Mouse (Mus musculus) heart, adult 18-20 months (tissue): ENCODE data around the gene Tmsb10. TPM values are rescaled to one million over a fixed set of nuclear protein-coding genes. Genes with fewer than 3 reads are reported as not detected.

ENCODE experiments used
- DNase-seq, 2 experiments: peaks; one replicate each; pipeline ENCODE4 v3.0.0; 2021 to 2022; ENCODE audit warnings: mixed read lengths in 1 of 2
- total RNA-seq, 2 experiments: library from RNA; stranded (reverse); gene quantifications; 2 replicates each; pipeline ENCODE4 v1.2.3; 2021

Tmsb10 gene
- total RNA-seq, 2 experiments from 2014 or later, result 99.1 to 111 TPM

DNA sequence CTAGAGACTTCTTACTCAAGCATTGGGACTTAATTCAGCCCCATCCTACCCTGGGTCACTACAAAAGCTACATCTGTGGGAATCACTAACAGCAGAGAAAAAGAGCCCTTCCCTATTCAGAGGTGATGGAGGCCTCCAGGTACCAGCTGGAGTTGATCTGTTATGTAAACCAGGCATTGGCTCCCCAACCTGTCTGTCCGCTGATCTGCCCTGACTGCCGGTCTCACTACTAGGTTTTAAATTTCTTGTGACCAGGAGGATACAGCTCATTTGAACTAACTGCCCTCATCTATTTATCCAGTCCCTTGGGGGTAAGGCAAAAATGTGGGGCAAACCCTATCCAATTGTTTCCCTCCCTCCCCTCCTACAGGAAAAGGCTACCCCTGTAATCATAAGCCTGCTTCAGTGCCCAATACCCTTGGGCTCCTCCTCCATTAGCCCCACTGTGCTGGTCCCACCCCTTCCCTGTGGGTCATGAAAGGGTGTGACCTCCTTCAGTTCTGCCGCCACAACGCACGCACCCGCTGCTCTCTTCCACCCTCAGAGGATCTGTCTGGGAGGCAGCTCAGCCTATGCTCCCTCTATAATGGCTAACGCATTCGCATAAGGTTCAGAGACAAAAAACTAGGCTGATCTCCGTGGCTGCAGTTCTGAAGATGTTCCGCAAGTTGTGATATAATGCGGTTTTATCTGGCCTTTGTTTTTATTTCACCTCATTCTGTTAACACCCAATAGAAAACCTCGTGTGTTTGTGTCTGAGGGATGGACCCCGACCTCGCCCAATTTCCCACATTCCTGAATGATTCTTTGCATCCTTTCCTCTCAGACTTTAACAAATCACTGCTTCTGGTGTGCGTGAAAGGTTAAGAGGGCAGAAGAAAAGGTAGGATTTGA is 2.1 kb downstream of the Tmsb10 start:
- peak; percentile 57 to 73 for DNase-seq

DNA sequence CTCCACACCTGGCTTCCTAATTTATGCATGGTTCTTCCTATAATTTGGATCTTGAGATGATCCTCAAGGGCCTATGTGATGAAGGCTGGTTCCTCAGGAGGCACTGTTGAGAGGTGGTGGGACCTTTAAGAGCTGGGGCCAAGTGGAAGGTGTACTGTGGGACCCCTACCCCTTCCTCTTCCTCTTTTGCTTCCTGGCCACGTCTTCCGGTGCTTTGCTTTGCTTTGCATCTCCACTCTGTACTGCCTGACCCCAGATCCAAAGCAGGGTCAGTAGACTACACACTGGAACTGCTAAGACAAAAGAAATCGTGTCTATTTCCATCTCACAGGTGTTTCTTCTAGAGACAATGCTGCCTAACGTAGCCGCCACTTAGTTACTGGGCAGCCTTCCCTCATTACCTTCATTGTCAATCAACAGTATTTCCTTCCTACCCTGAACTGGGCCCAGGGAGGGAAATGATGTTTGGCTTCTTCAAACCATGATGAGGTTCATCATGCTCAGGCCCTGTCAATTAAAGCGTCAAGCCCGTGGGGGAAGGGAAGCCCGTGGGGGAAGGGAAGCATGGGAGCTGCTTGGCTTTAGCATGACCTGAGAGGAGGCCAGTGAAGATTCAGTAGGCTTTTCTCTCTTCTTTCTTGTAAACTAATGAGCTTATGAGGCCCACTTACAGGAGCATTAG is 2.9 kb downstream of the Tmsb10 start:
- DNase-seq, result no peak

DNA sequence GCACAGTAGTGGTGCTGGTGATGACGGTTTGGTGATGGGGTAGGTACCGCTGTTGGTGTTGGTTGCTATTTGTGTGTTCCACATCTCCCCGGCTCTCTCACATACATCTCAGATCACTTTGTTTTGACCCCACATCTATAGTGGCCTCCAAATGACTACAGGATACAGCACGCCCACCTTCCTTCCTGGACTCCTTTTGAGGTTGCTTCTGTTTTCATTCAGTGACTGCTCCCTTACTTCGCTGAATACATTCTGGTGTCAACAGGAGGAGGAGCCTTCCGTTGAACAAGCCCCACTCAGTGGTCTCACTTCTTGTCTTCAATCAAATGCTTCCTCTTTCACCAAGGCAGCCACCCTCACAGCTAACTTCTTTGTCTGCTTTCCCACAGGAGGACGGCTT is 3.8 kb downstream of the Tmsb10 start:
- peak in 1 of 2 experiments; percentile 31 for DNase-seq

DNA sequence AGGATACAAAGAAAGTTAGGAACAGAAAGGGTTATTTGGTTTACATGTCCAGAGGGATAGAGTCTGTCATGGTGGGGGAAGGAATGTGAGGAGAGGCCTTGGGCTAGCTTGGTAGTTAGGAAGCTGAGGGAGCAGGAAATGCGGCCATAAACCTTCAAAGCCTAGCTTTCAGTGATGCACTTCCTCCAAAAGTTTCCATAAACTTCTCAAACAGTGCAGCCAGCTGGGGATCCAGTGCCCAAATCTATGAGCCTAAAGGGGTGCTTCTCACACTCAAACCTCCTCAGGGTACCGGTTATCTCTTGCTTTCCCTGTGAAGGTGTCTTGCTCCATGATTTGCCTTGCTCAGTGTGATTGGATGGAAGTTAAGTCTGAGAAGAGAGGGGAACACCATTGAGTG is 5.6 kb downstream of the Tmsb10 start:
- no peak for DNase-seq

DNA sequence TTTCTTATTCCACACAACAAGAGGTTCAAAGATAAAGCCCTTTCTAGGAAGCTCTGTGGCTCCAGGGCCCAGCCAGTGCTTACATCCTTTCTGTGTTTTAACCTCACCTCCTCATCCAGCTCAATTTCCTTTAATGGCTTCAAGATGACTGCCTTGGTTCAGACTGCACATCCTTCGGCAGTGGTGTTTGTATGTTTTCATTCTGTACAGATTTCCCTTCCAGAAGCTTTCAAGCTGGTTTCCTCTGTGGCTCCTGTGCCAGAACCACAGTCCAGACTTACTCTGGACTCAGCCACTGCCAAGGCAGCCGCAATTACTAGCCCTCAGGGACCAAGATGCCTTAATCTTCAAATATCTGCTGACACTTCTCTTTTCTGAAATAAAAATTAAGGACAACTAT is 6.3 kb downstream of the Tmsb10 start:
- DNase-seq, result peak; percentile 42 to 50

DNA sequence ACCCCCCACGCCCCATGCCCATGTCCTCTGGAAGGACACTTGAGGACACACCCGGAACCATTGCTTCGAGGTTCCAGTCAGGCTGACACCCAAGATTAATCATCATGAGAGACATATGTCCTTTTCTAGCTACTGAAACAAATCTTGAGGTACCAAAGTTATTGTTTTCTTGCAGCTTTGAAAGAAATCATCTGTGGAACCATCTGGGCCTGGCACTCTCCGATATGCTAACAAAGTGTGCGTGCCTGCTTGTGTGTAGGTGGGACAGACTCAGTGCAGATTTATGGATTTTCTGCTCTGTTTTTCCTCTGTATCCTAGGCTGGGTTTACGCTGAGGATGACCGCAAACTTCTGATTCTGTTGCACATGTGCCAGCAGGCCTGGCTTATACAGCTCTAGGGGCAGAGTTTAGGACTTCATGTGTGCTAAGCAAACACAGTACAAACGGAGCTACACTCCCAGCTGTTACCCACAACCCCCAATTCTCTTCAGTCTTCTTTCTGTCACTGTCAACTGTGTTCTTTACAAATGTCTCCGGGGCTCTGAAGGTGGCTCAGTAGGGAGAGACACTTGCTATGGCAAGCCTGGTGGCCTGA is 9.3 kb downstream of the Tmsb10 start:
- DNase-seq, result no peak

DNA sequence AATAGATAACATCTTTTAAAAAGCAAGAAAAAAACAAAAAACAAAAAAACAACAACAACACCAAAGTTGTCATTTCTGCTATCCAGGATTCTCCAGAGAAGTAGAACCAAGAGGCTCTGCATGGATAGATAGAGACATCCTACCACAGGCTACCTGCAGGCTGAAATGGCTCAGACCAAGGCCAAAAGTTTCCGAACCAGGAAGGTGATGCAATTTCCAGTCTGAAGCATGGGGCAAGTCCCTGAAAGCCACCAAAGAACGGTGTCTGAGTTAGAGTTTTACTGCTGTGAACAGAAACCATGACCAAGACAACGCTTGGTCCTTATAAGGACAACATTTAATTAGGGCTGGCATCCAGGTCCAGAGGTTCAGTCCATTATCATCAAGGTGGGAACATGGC is 10.2 kb downstream of the Tmsb10 start:
- no peak for DNase-seq

DNA sequence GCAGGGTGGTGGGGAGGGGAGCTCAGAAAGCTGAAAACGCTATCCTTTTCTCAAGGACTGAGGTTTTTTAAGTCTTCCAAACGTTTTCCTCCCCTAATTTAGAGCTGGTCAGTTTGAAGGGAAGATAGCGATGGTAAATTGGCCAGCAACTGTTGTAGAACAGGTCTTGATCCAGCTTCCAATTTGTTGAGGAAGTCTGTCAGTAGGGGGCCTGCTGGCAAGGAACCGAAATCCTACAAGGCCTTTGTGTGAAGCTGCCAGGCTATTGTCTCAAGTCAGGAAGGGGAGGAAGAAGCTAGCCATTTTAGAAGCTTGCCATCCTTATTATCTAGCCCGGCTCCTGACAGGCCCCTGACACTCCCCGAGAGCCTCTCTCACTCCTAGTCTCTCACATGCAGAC is 10.6 kb downstream of the Tmsb10 start:
- peak in 1 of 2 experiments; percentile 46 for DNase-seq

DNA sequence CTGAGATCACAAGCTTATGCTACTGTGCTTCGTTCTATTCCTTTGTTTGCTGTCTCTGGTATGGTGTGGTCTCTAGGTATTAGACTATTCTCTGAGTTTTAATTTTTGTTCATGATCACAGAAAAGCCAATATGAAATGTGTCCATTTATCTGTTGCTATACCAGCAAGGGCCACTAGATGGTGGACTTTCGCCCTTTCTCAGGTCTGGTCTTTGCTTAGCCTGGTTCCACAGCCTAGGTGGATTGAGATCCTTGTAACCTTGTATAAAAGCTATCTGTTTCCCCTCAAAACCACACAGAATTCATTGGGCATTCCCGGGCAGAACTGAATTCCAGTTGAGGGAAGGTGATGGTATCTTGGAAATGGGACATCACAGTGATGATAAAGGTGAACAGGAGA is 18.1 kb downstream of the Tmsb10 start:
- peak; percentile 60 to 86 for DNase-seq

DNA sequence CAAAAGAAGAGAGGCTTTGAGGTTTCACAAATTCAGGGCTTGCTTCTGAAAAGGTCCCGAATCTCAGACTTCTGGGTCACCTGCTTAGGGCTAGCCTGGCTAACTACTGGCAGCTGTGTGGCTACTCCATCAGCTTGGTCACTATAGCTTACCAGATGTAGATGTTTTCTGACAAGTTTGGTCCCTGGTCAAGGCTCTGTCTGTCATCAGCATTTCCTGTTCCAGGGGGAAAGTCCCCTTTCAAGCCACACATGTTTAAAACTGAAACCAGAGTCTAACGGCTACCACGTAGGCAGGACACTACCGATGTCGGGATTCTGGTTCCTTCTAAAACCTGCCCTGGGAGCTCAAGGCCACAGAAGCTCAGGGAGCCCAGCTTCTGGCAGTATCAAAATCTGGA is 20.7 kb downstream of the Tmsb10 start:
- DNase-seq, result peak in 1 of 2 experiments; percentile 45

DNA sequence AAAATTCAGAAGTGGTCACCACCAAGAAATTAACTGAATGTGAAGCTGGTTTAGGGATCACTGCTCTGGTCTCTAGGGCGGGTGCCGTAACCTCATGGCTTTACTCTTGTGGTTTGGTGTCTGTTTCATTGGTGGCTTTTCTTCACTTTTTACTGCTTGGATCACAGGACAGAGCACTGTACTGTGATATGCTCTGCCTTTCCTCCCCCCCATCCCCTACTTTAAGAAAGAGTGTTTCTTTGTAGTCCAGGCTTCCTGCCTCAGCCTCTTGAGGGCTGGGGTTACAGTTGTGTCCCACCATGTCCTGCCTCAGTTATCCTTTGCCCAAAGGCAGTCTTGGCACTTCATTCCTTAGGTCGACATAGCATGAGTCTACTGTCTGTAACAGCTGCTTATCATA is 21.1 kb downstream of the Tmsb10 start:
- DNase-seq, result no peak

DNA sequence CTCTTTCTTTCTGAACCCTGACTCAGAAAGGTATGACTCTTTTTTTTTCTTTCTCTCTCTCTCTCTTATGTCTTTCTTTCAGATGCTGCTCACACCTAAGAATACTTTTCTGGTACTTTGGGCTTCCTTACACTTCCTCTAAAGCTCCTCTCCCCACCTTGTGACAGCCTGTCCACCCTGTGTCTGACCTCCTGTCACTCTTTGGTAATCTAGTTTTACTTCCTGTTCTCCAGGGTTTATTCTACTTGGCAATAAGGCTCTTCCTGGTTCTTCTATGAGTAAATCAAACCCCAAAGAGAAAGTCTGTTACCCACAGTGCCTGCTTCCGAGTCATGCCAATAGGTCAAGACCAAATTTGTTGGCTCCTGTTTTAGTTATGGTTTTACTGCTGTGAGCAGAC is 25.6 kb downstream of the Tmsb10 start:
- DNase-seq, result no peak

DNA sequence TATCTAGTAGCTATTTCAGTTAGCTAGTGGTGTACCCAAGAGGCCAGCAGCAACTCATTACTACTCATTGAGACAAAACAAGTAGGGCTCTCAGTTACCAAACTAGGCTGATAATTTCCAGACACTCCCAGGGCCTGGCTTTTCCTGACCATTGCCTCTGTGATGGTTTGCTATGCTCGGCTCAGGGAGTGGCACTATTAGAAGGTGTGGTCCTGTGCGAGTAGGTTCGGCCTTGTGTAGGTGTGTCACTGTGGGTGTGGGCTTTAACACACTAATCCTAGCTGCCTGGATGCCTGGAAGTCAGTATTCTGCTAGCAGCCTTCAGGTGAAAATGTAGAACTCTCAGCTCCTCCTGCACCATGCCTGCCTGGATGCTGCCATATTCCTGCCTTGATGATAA is 27.0 kb downstream of the Tmsb10 start:
- no peak for DNase-seq

DNA sequence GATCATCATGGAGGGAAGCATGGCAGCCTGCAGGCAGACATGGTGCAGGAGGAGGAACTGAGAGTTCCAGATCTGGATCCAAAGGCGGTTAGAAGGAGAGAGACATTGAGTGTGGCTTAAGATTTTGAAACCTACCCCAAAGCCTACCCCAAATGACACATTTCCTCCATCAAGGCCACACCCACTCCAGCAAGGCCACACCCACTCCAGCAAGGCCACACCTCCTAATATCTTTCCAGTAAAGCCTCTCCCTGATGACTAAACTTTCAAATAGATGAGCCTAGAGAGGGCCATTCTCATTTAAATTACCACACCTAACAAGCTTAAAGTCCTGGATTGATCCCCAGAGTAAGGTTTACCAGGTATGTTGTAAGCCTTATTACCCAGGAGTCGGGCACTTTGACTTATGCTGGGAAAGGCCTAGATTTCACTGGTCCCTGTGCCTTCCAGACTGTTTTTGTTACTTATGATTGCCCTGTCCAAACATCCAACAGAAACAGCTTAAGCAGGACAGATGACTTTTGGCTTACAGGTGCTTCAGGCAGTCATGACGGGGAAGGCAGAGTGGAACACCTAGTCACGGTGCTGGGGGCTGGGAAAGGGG is 28.7 kb downstream of the Tmsb10 start:
- DNase-seq, result no peak

DNA sequence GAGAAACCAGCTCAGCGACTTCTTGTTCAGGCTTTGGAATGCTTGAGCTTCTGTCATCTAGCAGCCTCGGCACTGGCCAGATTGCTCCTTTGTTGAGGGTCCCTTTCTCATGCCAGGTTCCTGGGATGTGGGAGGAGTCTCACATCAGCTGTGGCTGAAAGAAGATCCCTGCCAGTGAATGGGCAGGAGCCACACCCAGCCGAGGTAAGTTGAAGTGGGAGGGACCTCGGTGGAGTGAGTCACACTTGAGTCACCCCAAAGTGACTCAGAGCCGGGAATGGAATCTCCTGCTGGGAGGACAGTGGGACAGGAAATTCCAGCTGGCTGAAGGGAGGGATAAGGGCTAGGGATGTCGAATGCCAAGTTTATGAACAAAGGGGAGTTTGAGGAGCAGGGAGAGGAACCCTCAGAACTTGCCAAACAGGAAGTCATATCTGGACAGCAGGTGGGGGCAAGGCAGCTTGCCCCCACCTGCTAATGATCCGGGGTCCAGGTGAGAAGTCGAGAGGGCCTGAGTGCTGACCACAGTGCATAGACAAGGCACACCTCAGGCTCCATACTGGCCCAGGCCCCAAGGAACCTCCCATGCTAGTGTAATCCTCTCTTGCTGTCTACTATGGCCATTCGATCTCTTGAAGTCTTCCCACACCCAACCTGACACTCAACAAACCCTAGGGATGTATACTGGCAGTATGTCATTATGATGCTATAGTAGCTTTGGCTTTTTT is 31.6 kb downstream of the Tmsb10 start:
- peak; percentile 60 to 86 for DNase-seq

DNA sequence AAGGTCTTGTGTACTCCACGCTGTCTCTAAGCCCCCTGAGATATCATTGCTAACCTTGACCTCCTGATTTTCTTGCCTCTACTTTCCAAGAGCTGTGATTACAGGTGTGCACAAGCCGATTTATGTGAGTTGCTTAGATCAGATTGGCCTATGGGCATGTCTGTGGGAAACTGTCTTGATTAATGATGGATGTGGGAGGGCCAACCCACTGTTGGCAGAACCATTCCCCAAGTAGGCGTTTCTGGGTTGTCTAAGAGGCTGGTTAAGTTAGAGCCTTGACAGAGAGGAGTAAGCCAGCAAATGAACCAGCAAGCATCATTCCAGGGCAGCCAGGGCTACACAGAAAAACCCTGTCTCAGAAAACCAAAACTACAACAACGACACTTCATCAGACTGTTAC is 32.5 kb downstream of the Tmsb10 start:
- no peak for DNase-seq

DNA sequence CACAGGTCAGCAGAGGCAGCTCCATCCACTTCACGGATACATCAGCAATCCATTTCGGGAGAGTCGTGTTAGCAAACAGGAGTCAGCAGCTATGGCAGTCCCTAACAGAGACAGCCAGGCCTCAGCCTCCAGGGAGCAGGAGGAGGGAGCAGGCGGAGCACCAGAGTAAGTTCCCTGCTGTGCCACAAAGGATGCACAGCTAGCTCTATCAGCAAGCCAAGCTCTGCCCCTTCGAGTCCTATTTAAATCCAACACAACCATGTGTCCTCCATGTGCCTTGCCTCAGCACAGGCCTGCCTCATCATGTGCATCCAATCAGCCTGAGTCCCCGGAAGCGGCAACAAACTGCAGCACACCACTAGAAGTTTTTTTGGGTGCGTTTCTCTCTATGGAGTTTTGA is 35.2 kb downstream of the Tmsb10 start:
- DNase-seq, result no peak

DNA sequence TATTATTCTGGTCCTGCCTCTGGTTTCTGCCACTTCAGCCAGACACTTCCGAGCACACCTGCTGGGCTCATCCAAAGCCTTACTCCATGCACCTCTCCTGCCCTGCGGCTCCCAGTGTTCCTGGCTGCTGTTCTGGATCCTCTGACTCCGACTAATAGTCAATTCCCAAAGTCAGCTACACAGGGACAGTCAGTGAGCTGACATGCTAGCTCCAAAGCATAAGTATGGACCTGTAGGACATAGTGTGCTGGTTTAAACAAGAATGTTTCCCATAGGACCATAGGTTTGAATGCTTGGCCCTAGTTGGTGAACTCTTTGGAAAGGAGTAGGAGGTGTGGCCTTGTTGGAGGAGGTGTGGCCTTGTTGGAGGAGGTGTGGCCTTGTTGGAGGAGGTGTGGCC is 37.5 kb downstream of the Tmsb10 start:
- DNase-seq, result no peak

DNA sequence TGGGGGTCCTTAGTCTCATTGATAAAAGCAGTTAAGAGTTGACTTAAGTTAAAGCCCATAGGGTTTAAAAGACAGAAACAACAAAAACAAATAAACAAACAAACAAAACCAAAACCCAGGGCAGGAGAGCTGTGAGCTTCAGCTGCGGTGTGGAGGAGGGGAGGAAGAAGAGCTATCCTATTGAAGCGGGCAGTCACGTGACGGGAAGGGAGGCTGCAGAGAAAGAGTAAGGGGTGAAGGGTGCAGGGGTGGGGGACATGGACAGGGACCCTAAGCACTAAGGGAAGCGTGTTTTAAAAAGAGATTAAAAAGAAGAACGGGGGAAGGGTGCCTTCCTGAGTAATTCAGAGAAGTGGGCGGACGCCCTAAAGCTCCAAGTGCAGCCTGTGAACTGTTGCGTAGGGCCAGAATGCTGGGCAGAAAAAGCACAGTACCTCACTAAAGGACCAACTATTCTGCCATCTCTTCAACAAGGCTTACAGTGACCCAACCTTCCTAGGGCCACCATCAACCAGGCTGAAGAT is 40.0 kb downstream of the Tmsb10 start:
- no peak for DNase-seq

DNA sequence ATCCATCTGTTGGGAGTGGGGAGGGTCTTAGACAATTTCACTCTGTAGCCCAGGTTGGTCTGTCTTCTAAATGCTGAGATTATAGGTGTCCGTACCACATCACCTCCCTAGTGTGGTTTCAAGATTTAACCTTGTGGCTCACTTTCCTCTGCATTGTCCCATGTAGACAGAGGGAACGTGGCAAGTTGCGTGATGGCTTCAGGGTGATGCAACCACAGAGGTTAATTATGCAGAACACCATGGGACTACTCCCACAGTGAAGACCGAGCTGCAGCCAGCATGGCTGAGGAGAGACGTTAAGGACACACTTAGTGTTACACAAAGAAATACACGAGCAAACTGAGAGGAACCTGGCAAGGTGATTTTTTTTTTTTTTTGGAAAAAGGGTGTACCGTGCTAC is 42.2 kb downstream of the Tmsb10 start:
- DNase-seq, result no peak

DNA sequence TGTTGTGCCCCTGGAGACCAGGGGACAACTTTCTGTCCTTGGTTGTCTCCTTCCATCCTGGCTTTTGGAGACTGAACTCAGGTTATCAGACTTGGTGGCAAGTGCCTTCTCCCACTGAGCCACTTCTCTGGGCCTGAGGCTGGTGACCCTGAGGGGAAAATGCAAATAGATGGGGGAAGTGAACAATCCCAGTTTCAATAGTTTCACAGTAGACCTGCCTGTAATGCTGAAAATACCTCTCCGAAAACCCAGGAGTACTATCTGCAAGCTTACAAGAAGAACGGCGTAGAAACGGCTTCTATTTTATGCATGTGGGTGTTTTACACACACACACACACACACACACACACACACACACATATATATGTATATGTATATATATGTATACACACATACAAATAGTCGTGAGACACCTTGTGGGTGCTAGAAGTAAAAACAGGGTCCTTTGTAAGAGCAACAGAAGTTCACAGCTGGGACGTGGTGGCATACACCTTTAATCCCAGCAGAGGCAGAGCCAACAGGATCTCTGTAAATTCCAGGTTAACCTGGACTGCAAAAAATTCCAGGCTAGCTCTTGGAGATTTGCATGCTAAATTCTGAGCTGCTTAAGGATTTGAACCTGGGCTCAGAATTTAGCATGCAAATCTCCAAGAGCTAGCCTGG is 44.3 kb downstream of the Tmsb10 start:
- no peak for DNase-seq
